Mouse (Mus musculus) embryonic facial prominence, embryonic 13.5 days (tissue): ENCODE data around the gene Slbp. TPM values are rescaled to one million over a fixed set of nuclear protein-coding genes. Genes with fewer than 3 reads are reported as not detected.

Experiments
- ATAC-seq: fragments of 200-750 bp; cut with Nextera tagmentation; 2 replicates; pipeline ENCODE4 v1.8.0; 2017; ENCODE audit warnings: low read depth; ENCODE audit not compliant: insufficient number of reproducible peaks, insufficient read depth, low FRiP score, low TSS enrichment
- H3K27ac ChIP-seq: fragments of 300-500 bp; sonication (generic); 2 replicates; pipeline ENCODE4 v1.5.1; 2015; ENCODE audit warnings: moderate library complexity, mild to moderate bottlenecking, inconsistent platforms
- H3K27me3 ChIP-seq: fragments of 300-500 bp; sonication (generic); 2 replicates; pipeline ENCODE4 v1.6.1; 2015; ENCODE audit warnings: mild to moderate bottlenecking, inconsistent platforms
- H3K36me3 ChIP-seq: fragments of 300-500 bp; sonication (generic); 2 replicates; pipeline ENCODE4 v1.6.1; 2015; ENCODE audit warnings: mild to moderate bottlenecking, inconsistent platforms
- H3K4me1 ChIP-seq: fragments of 300-500 bp; sonication (generic); 2 replicates; pipeline ENCODE4 v1.6.1; 2015; ENCODE audit warnings: inconsistent platforms
- H3K4me2 ChIP-seq: fragments of 300-500 bp; sonication (generic); 2 replicates; pipeline ENCODE4 v1.6.1; 2015; ENCODE audit warnings: moderate library complexity, mild to moderate bottlenecking, inconsistent platforms
- H3K4me3 ChIP-seq: fragments of 300-500 bp; sonication (generic); 2 replicates; pipeline ENCODE4 v1.5.1; 2015; ENCODE audit warnings: mild to moderate bottlenecking, inconsistent platforms
- H3K9ac ChIP-seq: fragments of 300-500 bp; sonication (generic); 2 replicates; pipeline ENCODE4 v1.6.1; 2015; ENCODE audit warnings: mild to moderate bottlenecking, inconsistent platforms
- H3K9me3 ChIP-seq: fragments of 300-500 bp; sonication (generic); 2 replicates; pipeline ENCODE4 v1.6.1; 2016; ENCODE audit warnings: inconsistent platforms
- WGBS: fragments of 180-500 bp; shearing (Covaris S2); methylation state at CpG from one replicate; pipeline ENCODE4 v1.1.7; 2015; ENCODE audit warnings: mixed read lengths; 5-methylcytosine and 5-hydroxymethylcytosine counted together
- polyA plus RNA-seq: library from polyadenylated mRNA; unstranded; fragments of >200 nt; fragmentation: Nextera tagmentation; extraction: Ambion mirVana; gene quantifications from 2 replicates; pipeline ENCODE4 v1.2.1, GENCODE M21; 2015

The Slbp gene
- polyA plus RNA-seq, 1 experiment from 2014 or later = 246 TPM

DNA sequence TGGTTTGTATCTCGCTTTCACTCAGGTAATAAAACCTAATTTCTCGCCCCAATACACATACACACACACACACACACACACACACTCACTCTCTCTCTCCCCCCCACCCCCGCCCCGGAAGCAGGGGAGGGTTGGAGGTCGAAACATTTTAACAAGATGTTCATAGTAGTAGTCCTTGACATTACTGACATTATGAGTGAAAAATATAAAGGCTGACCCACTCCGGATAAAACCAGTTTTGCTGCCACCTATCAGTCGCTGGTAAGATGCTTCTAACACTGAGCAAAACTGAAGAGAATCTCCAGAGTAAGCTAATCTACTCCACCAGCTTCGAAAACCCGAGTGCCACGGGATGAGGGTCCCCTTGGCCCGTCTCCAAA, 843 bp downstream of the Slbp start:
- WGBS = under 1% methylated on average over 11 of the region's 11 CpGs
- no peak for ATAC-seq
- Histone ChIP-seq H3K27me3 (no peaks in the 10 kb centered on the region), H3K4me1 (peaks cover 21% of the 10 kb centered on the region), H3K9me3 (no peaks in the 10 kb centered on the region), H3K9ac (peak overlapping the region; percentile 82), H3K4me2 (peak overlapping the region; percentile 77), H3K27ac (peak overlapping the region; percentile 97), H3K36me3 (peaks cover 52% of the 10 kb centered on the region), H3K4me3 (peak overlapping the region; percentile 75)

DNA sequence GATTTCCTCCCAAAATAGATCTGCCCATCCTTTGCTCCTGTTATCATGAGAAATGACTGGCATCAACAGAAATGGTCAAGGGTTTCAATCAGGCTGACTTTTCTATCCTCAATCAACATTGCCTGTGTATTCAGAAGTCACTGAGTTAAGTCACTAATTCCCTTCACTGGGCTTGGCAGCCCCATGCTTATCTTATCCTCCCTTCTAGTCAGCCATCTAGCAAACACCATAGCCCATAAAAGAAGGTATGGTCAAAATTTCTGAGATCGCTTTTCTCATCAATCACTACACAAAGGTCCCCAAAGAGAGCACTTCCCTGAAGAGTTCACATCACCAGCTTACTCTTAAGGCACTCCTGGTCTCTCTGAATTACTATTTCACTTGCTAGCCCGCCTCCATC, 1.4 kb downstream of the Slbp start:
- Histone ChIP-seq H3K4me1 (peaks cover 16% of the 10 kb centered on the region), H3K4me3 (peak overlapping the region; percentile 75), H3K9me3 (no peaks in the 10 kb centered on the region), H3K4me2 (peak overlapping the region; percentile 77), H3K36me3 (peaks cover 57% of the 10 kb centered on the region), H3K9ac (peak overlapping the region; percentile 82), H3K27me3 (no peaks in the 10 kb centered on the region), H3K27ac (no peak overlapping the region)
- 11% methylated on average over 2 of the region's 2 CpGs for WGBS
- no peak for ATAC-seq

DNA sequence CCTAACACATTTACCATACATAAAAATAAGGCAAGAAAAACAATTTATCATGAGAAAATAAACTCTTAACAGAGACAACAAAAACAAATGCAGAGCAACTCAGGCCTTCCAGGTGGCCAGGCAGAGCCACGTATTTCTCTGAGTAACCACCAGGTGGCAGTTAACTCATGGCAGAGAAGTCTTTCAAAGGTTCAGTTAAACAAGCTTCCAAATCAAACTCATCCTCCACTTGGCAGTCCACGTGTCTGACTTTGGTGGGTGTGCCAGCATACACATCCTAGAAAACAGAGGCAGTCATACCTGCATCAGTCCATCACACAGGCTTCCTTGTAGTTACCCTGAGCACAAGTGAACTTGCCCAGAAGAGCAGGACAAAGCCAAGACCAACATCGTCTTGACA, 11.7 kb downstream of the Slbp start:
- no peak for ATAC-seq
- Histone ChIP-seq H3K9ac (no peak overlapping the region), H3K9me3 (no peaks in the 10 kb centered on the region), H3K27me3 (no peaks in the 10 kb centered on the region), H3K4me3 (no peak overlapping the region), H3K27ac (no peak overlapping the region), H3K4me2 (no peak overlapping the region), H3K36me3 (peaks cover 82% of the 10 kb centered on the region), H3K4me1 (no peaks in the 10 kb centered on the region)
- WGBS = 36% methylated on average over 3 of the region's 3 CpGs

DNA sequence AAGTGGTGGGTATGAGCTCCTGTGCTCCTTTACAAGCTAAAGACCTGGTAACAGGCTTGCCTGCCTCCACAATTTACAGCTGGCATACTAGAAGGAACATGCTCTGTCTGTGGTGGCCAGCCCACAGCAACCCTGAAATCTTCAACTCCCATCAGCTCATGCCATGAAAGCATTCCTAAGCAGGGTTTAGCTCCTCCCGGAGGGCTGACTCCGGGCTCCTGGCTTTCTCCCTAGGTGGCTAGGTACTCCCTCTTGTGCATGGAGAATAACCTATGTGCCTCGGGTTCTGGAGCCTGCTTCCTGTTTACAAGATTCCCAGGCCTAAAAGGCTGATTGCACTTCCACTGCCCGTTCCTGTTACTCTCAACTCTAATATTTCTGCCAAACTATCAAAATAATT, 13.5 kb downstream of the Slbp start:
- H3K27me3 ChIP-seq = no peaks in the 10 kb centered on the region
- H3K9ac ChIP-seq = peak overlapping the region; percentile 49; the same call in 1 of the 2 replicates
- H3K36me3 ChIP-seq = peaks cover 77% of the 10 kb centered on the region
- H3K4me2 ChIP-seq = no peak overlapping the region
- no peak overlapping the region for H3K4me3 ChIP-seq
- no peaks in the 10 kb centered on the region for H3K9me3 ChIP-seq
- no peaks in the 10 kb centered on the region for H3K4me1 ChIP-seq
- WGBS = 64% methylated on average over 4 of the region's 4 CpGs
- no peak for ATAC-seq
- H3K27ac ChIP-seq = no peak overlapping the region

DNA sequence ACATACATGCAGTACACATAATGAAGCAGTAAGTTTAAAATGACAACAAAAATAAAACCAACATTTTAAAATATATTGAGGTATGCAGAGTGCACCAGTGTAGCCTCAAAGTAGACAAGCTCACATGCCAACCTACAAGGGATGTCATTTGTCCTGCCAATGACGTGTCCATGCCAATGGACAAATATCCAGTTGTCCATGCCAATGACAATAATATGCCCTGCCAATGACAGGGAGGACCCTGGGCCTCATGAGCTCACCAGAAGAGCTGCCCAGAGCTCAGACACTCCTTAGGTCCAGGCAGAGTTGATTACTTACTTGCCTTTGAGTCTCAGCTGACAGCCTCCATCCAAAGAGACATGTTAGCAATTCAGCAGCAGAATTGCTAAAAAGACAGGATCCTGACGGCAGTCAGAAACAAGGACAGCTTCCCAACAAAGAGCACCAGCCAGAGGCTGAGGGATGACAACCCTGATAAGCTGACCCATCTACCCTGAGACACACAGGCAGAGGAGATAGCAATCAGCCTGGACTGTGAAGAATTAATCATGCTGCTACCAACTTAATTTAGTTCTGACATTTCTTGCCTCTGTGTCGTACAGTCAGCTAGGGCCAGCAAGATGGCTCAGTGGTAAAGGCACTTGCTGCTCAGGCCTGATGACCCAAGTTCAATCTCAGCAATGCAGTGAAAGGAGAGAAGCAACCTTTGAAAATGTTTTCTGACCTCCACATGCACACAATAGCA, 14.6 kb downstream of the Slbp start:
- Histone ChIP-seq H3K9ac (no peak overlapping the region), H3K27ac (no peak overlapping the region), H3K36me3 (peaks cover 66% of the 10 kb centered on the region), H3K4me1 (no peaks in the 10 kb centered on the region), H3K4me2 (no peak overlapping the region), H3K9me3 (no peaks in the 10 kb centered on the region), H3K4me3 (no peak overlapping the region), H3K27me3 (no peaks in the 10 kb centered on the region)
- WGBS = 79% methylated on average over 3 of the region's 3 CpGs
- no peak for ATAC-seq

DNA sequence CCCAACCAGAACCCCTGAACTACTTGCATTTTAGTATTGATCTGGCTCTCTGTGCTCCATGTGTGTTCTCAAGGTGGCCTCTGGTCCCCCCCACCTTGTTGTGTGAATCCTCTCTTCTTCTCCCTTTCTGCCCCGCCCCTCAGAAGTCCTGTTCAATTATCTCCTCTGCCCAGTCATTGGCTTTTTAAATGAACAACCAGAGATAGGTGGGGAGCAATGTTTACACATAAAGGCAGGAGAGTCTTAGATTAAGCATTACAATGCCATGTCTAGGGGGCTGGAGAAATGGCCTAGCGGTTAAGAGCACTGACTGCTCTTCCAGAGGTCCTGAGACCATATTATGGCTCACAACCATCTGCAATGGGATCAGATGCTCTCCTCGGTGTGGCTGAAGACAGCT, 17.0 kb downstream of the Slbp start:
- no peak for ATAC-seq
- H3K4me1 ChIP-seq = peaks cover 4% of the 10 kb centered on the region
- H3K9me3 ChIP-seq = no peaks in the 10 kb centered on the region
- H3K4me3 ChIP-seq = no peak overlapping the region
- no peaks in the 10 kb centered on the region for H3K27me3 ChIP-seq
- H3K9ac ChIP-seq = no peak overlapping the region
- H3K36me3 ChIP-seq = peaks cover 45% of the 10 kb centered on the region
- no peak overlapping the region for H3K4me2 ChIP-seq
- H3K27ac ChIP-seq = no peak overlapping the region
- 90% methylated on average over 3 of the region's 3 CpGs for WGBS

DNA sequence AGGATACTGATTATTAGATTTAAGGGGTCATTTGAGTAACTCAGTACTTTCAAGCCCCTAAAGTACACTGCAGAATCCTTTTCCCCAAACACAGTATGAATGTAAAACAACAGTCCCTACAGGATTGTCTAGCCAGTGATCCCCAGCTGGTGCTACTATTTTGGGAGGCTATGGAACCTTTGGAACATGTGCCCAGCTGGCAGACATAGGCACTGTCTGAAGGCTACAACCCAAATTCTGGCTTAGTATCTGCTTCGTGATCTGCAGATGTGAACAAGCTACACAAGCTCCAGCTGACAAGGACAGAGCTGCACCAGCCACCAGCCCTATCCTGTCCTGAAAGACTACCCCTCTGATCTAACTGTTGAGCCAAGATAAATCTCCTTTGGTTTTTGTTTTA, 19.8 kb downstream of the Slbp start:
- 88% methylated on average over 1 of the region's 1 CpGs for WGBS

DNA sequence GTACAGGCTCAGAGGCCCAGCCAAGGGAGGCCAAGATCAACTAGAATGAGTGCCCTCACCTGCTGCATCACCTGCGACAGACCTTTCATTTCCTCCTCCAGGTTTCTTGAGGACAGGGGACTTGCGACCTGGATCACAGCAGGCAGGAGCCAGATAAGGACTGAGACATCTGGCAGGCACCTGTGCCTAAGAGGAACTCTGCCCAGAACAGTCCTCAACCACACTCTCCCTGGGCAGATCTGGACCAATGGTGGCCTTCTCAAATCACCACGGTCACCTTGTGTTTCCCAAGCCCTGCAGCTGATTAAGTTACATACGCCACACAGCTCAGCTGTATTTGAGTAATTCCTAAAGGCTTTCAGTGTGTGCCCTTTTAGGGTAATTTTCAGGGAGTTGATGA, 21.8 kb downstream of the Slbp start:
- H3K9me3 ChIP-seq = no peaks in the 10 kb centered on the region
- peak overlapping the region; percentile 65 for H3K9ac ChIP-seq
- H3K4me3 ChIP-seq = peak overlapping the region; percentile 66
- H3K27ac ChIP-seq = peak overlapping the region; percentile 61; the same call in 1 of the 2 replicates
- H3K36me3 ChIP-seq = peaks cover 9% of the 10 kb centered on the region; the same call in 1 of the 2 replicates
- H3K4me1 ChIP-seq = peaks cover 18% of the 10 kb centered on the region
- WGBS = 53% methylated on average over 4 of the region's 4 CpGs
- no peak for ATAC-seq
- H3K4me2 ChIP-seq = peak overlapping the region; percentile 67
- no peaks in the 10 kb centered on the region for H3K27me3 ChIP-seq

More for the DNA sequence above, 19.8 kb downstream of the Slbp start:
- Histone ChIP-seq H3K4me1 (peaks cover 16% of the 10 kb centered on the region), H3K9ac (no peak overlapping the region), H3K4me3 (no peak overlapping the region), H3K4me2 (no peak overlapping the region), H3K9me3 (no peaks in the 10 kb centered on the region), H3K36me3 (peaks cover 22% of the 10 kb centered on the region), H3K27ac (no peak overlapping the region), H3K27me3 (no peaks in the 10 kb centered on the region)
- ATAC-seq = no peak

DNA sequence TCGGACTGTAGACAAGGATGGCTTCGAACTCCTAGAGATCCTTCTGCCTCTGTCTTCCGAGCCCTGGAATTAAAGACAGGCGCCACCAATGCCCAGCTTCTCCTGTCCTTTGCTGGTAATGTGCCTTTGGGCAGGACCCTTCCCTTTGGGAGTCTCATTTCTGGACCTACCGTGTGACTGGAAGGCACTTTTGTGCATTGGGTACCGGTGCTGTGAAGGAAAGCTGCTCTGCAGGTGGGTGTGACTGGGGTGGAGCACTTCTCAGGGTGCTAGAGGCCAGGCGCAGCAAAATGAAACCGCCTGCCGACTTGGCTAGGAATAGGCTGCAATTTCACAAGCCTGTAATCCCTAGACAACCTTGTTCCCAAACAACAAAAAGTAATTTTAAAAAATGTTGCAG, 22.3 kb downstream of the Slbp start:
- Histone ChIP-seq H3K4me1 (peaks cover 18% of the 10 kb centered on the region), H3K36me3 (peaks cover 7% of the 10 kb centered on the region; the same call in 1 of the 2 replicates), H3K27me3 (no peaks in the 10 kb centered on the region), H3K4me2 (peak overlapping the region; percentile 67), H3K4me3 (peak overlapping the region; percentile 66), H3K27ac (peak overlapping the region; percentile 61), H3K9me3 (no peaks in the 10 kb centered on the region), H3K9ac (peak overlapping the region; percentile 65)
- 6% methylated on average over 9 of the region's 9 CpGs for WGBS
- 0 out of 2 replicates have a peak, but pooled peaks have one; percentile 2 for ATAC-seq

DNA sequence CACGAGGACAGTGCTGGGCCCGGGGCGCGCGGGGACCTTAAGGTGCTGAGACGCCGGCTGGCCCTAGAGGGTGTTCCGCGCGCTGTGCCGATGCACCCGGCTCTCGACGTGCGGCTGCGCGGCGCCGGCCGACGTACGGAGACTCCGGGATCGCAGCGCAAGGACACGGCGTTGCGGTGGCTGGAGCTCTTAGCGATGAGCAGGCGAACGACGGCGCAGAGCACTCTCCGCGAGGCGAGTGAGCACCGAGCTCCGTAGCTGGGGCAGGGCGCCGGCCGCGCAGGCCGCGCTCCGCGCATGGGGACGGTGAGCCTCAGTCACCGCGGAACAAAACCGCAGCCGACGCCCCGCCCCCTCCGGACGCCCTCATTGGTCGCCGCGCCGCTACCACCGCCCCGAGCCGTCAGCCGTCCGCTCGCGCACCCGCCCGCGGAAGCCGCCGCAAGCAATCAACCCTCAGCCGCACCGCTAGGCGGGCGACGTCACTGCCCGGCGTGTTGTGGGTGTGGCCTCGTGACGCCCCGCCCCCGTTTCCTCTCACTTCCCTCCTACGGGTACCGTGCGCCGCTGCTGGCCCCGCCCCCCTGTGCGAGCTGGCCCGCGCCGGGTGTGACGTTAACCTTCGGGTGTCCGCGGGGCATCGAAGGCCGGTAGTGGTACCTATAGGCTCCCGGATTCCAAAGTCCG, 22.9 kb downstream of the Slbp start, which contains the start of the genes Fam53a and Gm9903:
Fam53a (minus strand) TSS at position 335 of the 687 bp plus-strand sequence.
Gm9903 (plus strand) TSS at position 625 of the 687 bp plus-strand sequence.
- ATAC-seq = peak; percentile 93
- Histone ChIP-seq H3K27me3 (no peaks in the 10 kb centered on the region), H3K9ac (peak within 1 kb of the TSS; percentile 88), H3K9me3 (no peaks in the 10 kb centered on the region), H3K4me2 (peak within 1 kb of the TSS; percentile 81), H3K36me3 (0 out of 2 replicates have a peak, but pooled peaks cover 1% of the 10 kb centered on the region), H3K4me1 (peaks cover 18% of the 10 kb centered on the region), H3K4me3 (peak within 1 kb of the TSS; percentile 66), H3K27ac (peak within 1 kb of the TSS; percentile 94)
- under 1% methylated on average over 83 of the region's 99 CpGs for WGBS

DNA sequence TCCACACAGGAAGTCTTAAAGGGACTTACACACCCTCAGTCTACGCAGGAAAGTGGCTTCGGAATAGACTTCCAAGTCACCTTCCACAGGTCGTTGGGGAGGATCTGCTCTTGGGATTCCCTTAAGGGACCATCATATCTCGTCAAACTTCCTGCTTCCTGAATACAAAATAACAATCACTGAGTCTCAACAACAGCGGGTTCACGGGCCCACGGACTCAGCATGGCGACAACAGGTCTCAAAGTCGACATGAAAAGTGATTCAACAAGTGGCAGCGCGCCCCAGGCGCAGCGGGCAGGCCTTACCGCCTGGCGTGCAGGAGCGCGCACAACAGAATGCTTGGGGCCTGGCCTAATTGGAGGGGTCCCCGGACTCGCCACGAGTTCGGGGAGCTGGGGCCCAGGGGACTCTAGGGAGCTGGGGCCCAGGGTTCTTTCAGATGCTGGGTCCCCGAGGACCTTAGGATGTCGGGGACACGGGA, 23.5 kb downstream of the Slbp start:
- H3K4me1 ChIP-seq = peaks cover 18% of the 10 kb centered on the region
- peak overlapping the region; percentile 88 for H3K9ac ChIP-seq
- H3K36me3 ChIP-seq = no peaks in the 10 kb centered on the region; the same call in 1 of the 2 replicates
- WGBS = under 1% methylated on average over 24 of the region's 24 CpGs
- no peak for ATAC-seq
- H3K27ac ChIP-seq = peak overlapping the region; percentile 94
- H3K9me3 ChIP-seq = no peaks in the 10 kb centered on the region
- H3K4me3 ChIP-seq = peak overlapping the region; percentile 66
- no peaks in the 10 kb centered on the region for H3K27me3 ChIP-seq
- peak overlapping the region; percentile 81 for H3K4me2 ChIP-seq
